Mouse (Mus musculus) thymus, adult 2 months (tissue): ENCODE results near the gene Pycr1.

Experiments
- CTCF ChIP-seq: fragments of 200-500 bp; IDR thresholded peaks from 2 replicates; pipeline ENCODE4 v1.5.1; 2012; ENCODE audit warnings: mild to moderate bottlenecking, control low read depth, low read length, moderate library complexity, borderline replicate concordance; ENCODE audit not compliant: control insufficient read depth, poor library complexity, insufficient read depth; ENCODE audit errors: extremely low read depth
- POLR2A ChIP-seq: fragments of 200-500 bp; IDR thresholded peaks from 2 replicates; pipeline ENCODE4 v1.6.1; 2012; ENCODE audit warnings: mild to moderate bottlenecking, low read length, control low read depth, moderate library complexity; ENCODE audit not compliant: control insufficient read depth, poor library complexity, insufficient read depth; ENCODE audit errors: extremely low read depth

DNA sequence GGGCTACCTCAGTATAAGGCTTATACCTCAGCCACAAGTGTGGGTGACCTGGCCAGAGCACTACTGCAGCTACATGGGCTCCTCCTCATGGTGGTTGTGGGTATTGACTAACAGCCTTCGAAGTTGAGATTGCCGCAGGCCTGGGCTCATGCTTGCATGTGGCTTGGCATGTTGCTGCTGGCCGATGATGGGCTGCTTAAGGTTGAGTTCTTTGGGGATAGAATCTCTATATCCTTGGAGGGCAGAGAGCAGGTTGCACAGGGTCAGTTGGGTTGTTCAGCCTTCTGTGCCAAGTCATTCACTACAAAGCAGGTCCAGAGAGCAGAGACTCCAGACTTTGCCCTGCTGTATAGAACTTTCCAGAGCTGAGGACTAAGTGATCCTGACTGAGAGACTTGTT lies 36.3 kb upstream of the Pycr1 start:
- TF ChIP-seq POLR2A (no peak), CTCF (no peak)
